ENCODE assay signal across 26 mouse cellular contexts in genomic region chr15:27931891-27932290, GRCm38 (mm10).
DNase-seq lines count a peak whose midpoint lies in the region; ATAC-seq and TF ChIP-seq lines count a peak whose summit lies in the region.
"Had no signal": no experiment of that assay in that cellular context is flagged by ENCODE, and none has a peak within 500 bp of the region (broad histone marks: within the 10 kb centered on the region; RNA-seq: fewer than 3 reads in every experiment).

No protein-coding gene starts in this region.

- no peaks in the 10 kb centered on the region for H3K9me3 ChIP-seq in embryonic facial prominence, embryonic 14.5 days (ENCODE audit: control insufficient read depth, low read length)
- H3K9me3 ChIP-seq in embryonic facial prominence, embryonic 10.5 days, result no peaks in the 10 kb centered on the region
- no peaks in the 10 kb centered on the region for H3K9me3 ChIP-seq in heart, embryonic 15.5 days (replicated peaks)
- H3K9me3 ChIP-seq in intestine, postnatal 0 days (ENCODE audit: control insufficient read depth), result no peaks in the 10 kb centered on the region
- H3K9me3 ChIP-seq: forebrain, embryonic 12.5 days; hindbrain, embryonic 12.5 days; stomach, embryonic 15.5 days had no signal

- no peak overlapping the region for H3K4me3 ChIP-seq in embryonic facial prominence, embryonic 14.5 days (ENCODE audit: low read depth, low read length)
- H3K4me3 ChIP-seq in embryonic facial prominence, embryonic 10.5 days, result no peak overlapping the region
- no peak overlapping the region for H3K4me3 ChIP-seq in heart, embryonic 15.5 days
- no peak overlapping the region for H3K4me3 ChIP-seq in C2C12 (ENCODE audit: insufficient read depth, poor library complexity, severe bottlenecking)
- no peak overlapping the region for H3K4me3 ChIP-seq in intestine, postnatal 0 days (ENCODE audit: low read depth, low read length)
- H3K4me3 ChIP-seq: forebrain, embryonic 12.5 days; hindbrain, embryonic 12.5 days; left cerebral cortex, adult 2 months; stomach, embryonic 15.5 days had no signal

- no peaks in the 10 kb centered on the region for H3K36me3 ChIP-seq in embryonic facial prominence, embryonic 14.5 days (ENCODE audit: control insufficient read depth, insufficient read depth, low read length)
- no peaks in the 10 kb centered on the region for H3K36me3 ChIP-seq in embryonic facial prominence, embryonic 10.5 days (replicated peaks)
- no peaks in the 10 kb centered on the region for H3K36me3 ChIP-seq in heart, embryonic 15.5 days
- H3K36me3 ChIP-seq in C2C12 (ENCODE audit: control insufficient read depth, insufficient read depth), result no peaks in the 10 kb centered on the region
- no peaks in the 10 kb centered on the region for H3K36me3 ChIP-seq in intestine, postnatal 0 days (ENCODE audit: control insufficient read depth, insufficient read depth)
- H3K36me3 ChIP-seq: forebrain, embryonic 12.5 days; hindbrain, embryonic 12.5 days; stomach, embryonic 15.5 days had no signal

- peaks cover 87% of the 10 kb centered on the region for H3K79me3 ChIP-seq in C2C12 (ENCODE audit: low read depth)

- peaks cover 98% of the 10 kb centered on the region for H3K79me2 ChIP-seq in C2C12 (ENCODE audit: control insufficient read depth, insufficient read depth)

- ATAC-seq in embryonic facial prominence, embryonic 14.5 days (ENCODE audit: low read depth), result 0 out of 2 replicates have a peak, but pooled peaks have one; percentile 14
- ATAC-seq in heart, embryonic 15.5 days (replicated peaks; ENCODE audit: insufficient number of reproducible peaks, insufficient read depth, low FRiP score, low read depth), result peak; percentile 50; the same call in 1 of the 2 replicates
- no peak for ATAC-seq in intestine, postnatal 0 days
- ATAC-seq: activated CD4-positive, CD25-positive, alpha-beta regulatory T cell, adult 4 months; CD4-positive, CD25-positive, alpha-beta regulatory T cell, adult 4 months; inflammation-experienced regulatory T-cells, adult 6 months; midbrain, embryonic 16.5 days had no signal

- H3K4me1 ChIP-seq in embryonic facial prominence, embryonic 14.5 days (ENCODE audit: control insufficient read depth, insufficient read depth, low read length), result peaks cover 13% of the 10 kb centered on the region
- peaks cover 30% of the 10 kb centered on the region for H3K4me1 ChIP-seq in embryonic facial prominence, embryonic 10.5 days
- peaks cover 27% of the 10 kb centered on the region for H3K4me1 ChIP-seq in heart, embryonic 15.5 days (replicated peaks)
- H3K4me1 ChIP-seq in intestine, postnatal 0 days (replicated peaks; ENCODE audit: control insufficient read depth, insufficient read depth, low read length), result no peaks in the 10 kb centered on the region

- DNase-seq in embryonic facial prominence, embryonic 14.5 days (ENCODE audit: low spot score), result no peak
- DNase-seq in embryonic facial prominence, embryonic 10.5 days (ENCODE audit: low spot score), result no peak
- no peak for DNase-seq in heart, adult 18-20 months
- DNase-seq in c-Kit-positive CD71-positive TER-119-positive erythroid progenitor cells, embryonic 14.5 days (ENCODE audit: low spot score), result no peak
- DNase-seq in adrenal gland, adult (ENCODE audit: inconsistent age in 2 of 2, low spot score in 1 of 2), result no peak
- DNase-seq: adrenal gland, postnatal 14 days; cerebellum, adult 11-12 months; cerebellum, postnatal 25 days; kidney, postnatal 36 days; layer of hippocampus, adult 9-11 months; lung, adult 18-20 months; lung, postnatal 36 days; right cerebral cortex, postnatal 14 days; thymus, adult 18-20 months; thymus, postnatal 4 days had no signal

- no peaks in the 10 kb centered on the region for H3K27me3 ChIP-seq in embryonic facial prominence, embryonic 14.5 days (replicated peaks; ENCODE audit: control insufficient read depth, insufficient read depth, low read length)
- no peaks in the 10 kb centered on the region for H3K27me3 ChIP-seq in embryonic facial prominence, embryonic 10.5 days (replicated peaks; ENCODE audit: low read depth, poor library complexity, severe bottlenecking)
- no peaks in the 10 kb centered on the region for H3K27me3 ChIP-seq in heart, embryonic 15.5 days
- H3K27me3 ChIP-seq in C2C12 (ENCODE audit: control insufficient read depth, insufficient read depth, insufficient read length), result no peaks in the 10 kb centered on the region
- H3K27me3 ChIP-seq in intestine, postnatal 0 days (replicated peaks; ENCODE audit: control insufficient read depth, insufficient read depth, low read length), result no peaks in the 10 kb centered on the region
- H3K27me3 ChIP-seq: forebrain, embryonic 12.5 days; hindbrain, embryonic 12.5 days; stomach, embryonic 15.5 days had no signal

- WGBS in embryonic facial prominence, embryonic 14.5 days, result 82% methylated on average over 12 of the region's 12 CpGs
- WGBS in embryonic facial prominence, embryonic 10.5 days, result 91% methylated on average over 12 of the region's 12 CpGs
- 37% methylated on average over 12 of the region's 12 CpGs for WGBS in heart, embryonic 15.5 days
- 49% methylated on average over 12 of the region's 12 CpGs for WGBS in intestine, postnatal 0 days

- no peak for TF ChIP-seq CTCF in C2C12 (IDR thresholded peaks at IDR 0.05; ENCODE audit: control insufficient read depth, insufficient read depth, insufficient read length)
- no peak for TF ChIP-seq CTCF in intestine, postnatal 0 days (IDR thresholded peaks at IDR 0.05; ENCODE audit: low read depth)

- no peak overlapping the region for H3K9ac ChIP-seq in embryonic facial prominence, embryonic 14.5 days (ENCODE audit: low read depth, low read length)
- no peak overlapping the region for H3K9ac ChIP-seq in heart, embryonic 15.5 days
- no peak overlapping the region for H3K9ac ChIP-seq in intestine, postnatal 0 days (ENCODE audit: low read depth, low read length)
- H3K9ac ChIP-seq: forebrain, embryonic 12.5 days; hindbrain, embryonic 12.5 days; stomach, embryonic 15.5 days had no signal

- H3K27ac ChIP-seq in embryonic facial prominence, embryonic 14.5 days (replicated peaks; ENCODE audit: low read depth, low read length), result no peak overlapping the region
- no peak overlapping the region for H3K27ac ChIP-seq in embryonic facial prominence, embryonic 10.5 days (replicated peaks)
- H3K27ac ChIP-seq in heart, embryonic 15.5 days, result no peak overlapping the region
- H3K27ac ChIP-seq in intestine, postnatal 0 days (ENCODE audit: low read depth, low read length), result no peak overlapping the region
- H3K27ac ChIP-seq: forebrain, embryonic 12.5 days; hindbrain, embryonic 12.5 days; left cerebral cortex, adult 2 months; stomach, embryonic 15.5 days had no signal

- H3K4me2 ChIP-seq in embryonic facial prominence, embryonic 14.5 days (ENCODE audit: low read depth, low read length), result no peak overlapping the region
- H3K4me2 ChIP-seq in heart, embryonic 15.5 days, result no peak overlapping the region
- H3K4me2 ChIP-seq in intestine, postnatal 0 days (replicated peaks; ENCODE audit: low read depth), result peak overlapping the region; percentile 33; the same call in 1 of the 2 replicates
- H3K4me2 ChIP-seq: forebrain, embryonic 12.5 days; hindbrain, embryonic 12.5 days; stomach, embryonic 15.5 days had no signal

- no peak overlapping the region for H3ac ChIP-seq in C2C12 (ENCODE audit: control insufficient read depth, insufficient read length, low read depth)

TF ChIP-seq in C2C12, 6 proteins besides CTCF, POLR2A, EP300 and RAD21:
- TF ChIP-seq MYOG (IDR thresholded peaks at IDR 0.05; ENCODE audit: control insufficient read depth, extremely low read depth, insufficient read length) (no peak), MYOD1 (IDR thresholded peaks at IDR 0.05; ENCODE audit: control insufficient read depth, insufficient read length, low read depth) (peak; percentile 54)
